Comparison of ENCODE assay signal across 8 mouse cellular contexts in the genomic region with DNA sequence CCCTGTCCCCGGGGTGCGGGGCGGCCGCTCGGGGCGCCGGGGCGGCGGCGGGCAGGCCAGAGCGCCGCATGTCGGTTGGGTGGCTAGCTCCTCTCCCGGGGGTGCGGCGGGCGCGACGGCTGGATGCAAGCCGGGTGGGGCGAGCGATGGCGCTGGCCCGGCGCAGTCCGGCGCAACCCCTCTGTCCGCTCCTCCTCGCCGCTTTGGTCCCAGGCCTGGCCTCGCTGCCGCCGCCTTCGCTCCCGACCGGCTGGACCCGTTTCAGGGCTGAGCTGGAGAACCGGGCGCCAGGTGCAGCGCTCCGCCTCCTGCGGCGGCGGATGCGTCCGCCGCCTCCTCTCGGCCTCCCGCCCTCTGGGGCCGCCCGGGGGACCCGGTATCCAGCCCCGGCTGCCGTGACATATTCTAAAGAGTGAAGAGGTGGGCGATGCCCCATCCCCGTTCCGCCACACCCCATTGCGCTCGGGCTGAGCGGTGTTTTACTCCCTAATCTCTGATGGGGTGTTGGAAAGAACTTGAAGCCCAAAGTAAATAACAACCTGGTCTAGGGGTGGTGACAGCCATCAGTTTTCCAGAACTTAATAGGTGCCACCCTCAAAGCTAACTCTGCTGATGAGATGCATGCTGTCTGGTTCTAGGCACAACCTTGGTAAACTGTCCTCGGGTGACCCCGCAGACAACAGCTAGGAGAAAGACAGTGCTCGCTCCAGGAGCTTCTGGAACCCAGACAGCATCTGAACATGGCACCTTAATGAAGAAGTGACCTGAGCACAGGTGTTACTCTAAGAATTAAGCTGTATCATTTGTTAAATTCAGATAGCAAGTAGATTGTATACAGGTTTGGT. TPM values are rescaled to one million over a fixed set of nuclear protein-coding genes. Genes with fewer than 3 reads are reported as not detected.
DNase-seq lines count a peak whose midpoint lies in the region; ATAC-seq and TF ChIP-seq lines count a peak whose summit lies in the region.

Mfsd6 (minus strand) TSS at position 407 of the 845 bp plus-strand sequence.

- H3K27me3 ChIP-seq in Patski: peaks cover 4% of the 10 kb centered on the region
- H3K27me3 ChIP-seq in hindbrain, embryonic 15.5 days: no peaks in the 10 kb centered on the region

- WGBS in hindbrain, embryonic 15.5 days: 2% methylated on average over 41 of the region's 63 CpGs

- no peaks in the 10 kb centered on the region for H3K9me3 ChIP-seq in hindbrain, embryonic 15.5 days

- peak within 1 kb of the TSS; percentile 92 for H3K9ac ChIP-seq in hindbrain, embryonic 15.5 days

- DNase-seq in Patski (ENCODE audit: low read depth, low spot score): no peak
- peak; percentile 81 to 88 for DNase-seq in cerebellum, postnatal 14 days
- DNase-seq in gastrocnemius, adult 2 months: peak; percentile 77
- DNase-seq in left cerebral cortex, adult 2 months (ENCODE audit: extremely low spot score in 1 of 2, low spot score in 2 of 2): peak; percentile 62 to 69
- DNase-seq in lung, postnatal 4 days: peak; percentile 61 to 72
- peak; percentile 66 for DNase-seq in retina, postnatal 1 day
- peak; percentile 78 for DNase-seq in thymus, postnatal 4 days

- H3K4me2 ChIP-seq in hindbrain, embryonic 15.5 days: peak within 1 kb of the TSS; percentile 78

- no peaks in the 10 kb centered on the region for H3K36me3 ChIP-seq in hindbrain, embryonic 15.5 days

- peak within 1 kb of the TSS; percentile 86 for H3K27ac ChIP-seq in gastrocnemius, adult 2 months
- H3K27ac ChIP-seq in hindbrain, embryonic 15.5 days (replicated peaks): peak within 1 kb of the TSS; percentile 96
- H3K27ac ChIP-seq in left cerebral cortex, adult 2 months: peak within 1 kb of the TSS; percentile 97

- in situ Hi-C loops in Patski (cut with MboI; ENCODE audit: low pct_unique_long_range_greater_than_20kb): no loop called here

- POLR2A ChIA-PET in Patski (lab: Charles Lee): interaction anchor here (0.6 kb wide), 1 partner anchor 833 kb away, joined by 4 read pairs; no protein-coding TSS in a partner anchor

- peak; percentile 78 for ATAC-seq in Patski
- peak; percentile 80 for ATAC-seq in hindbrain, embryonic 15.5 days (ENCODE audit: low FRiP score, low read depth)

- CTCF ChIA-PET in Patski (lab: Charles Lee): no interaction called here

- intact Hi-C loops in gastrocnemius, adult 2 months (cut with DNase I): loop anchor here (5.0 kb wide), 1 partner anchor 80 kb away; no protein-coding TSS in a partner anchor
- intact Hi-C loops in left cerebral cortex, adult 2 months (cut with DNase I): loop anchor here (2.0 to 5.0 kb wide), 2 partner anchors 64 to 75 kb away; no protein-coding TSS in a partner anchor

- H3K4me3 ChIP-seq in gastrocnemius, adult 2 months: peak within 1 kb of the TSS; percentile 88
- H3K4me3 ChIP-seq in hindbrain, embryonic 15.5 days: peak within 1 kb of the TSS; percentile 84
- H3K4me3 ChIP-seq in left cerebral cortex, adult 2 months: peak within 1 kb of the TSS; percentile 93

- peaks cover 17% of the 10 kb centered on the region; the same call in 1 of the 2 replicates for H3K4me1 ChIP-seq in hindbrain, embryonic 15.5 days (replicated peaks)

- TF ChIP-seq CTCF in Patski (IDR thresholded peaks at IDR 0.05): peak; percentile 14
- peak; percentile 6; the same call in 1 of the 2 replicates for TF ChIP-seq CTCF in gastrocnemius, adult 2 months (IDR thresholded peaks at IDR 0.05)
- no peak for TF ChIP-seq CTCF in left cerebral cortex, adult 2 months (IDR thresholded peaks at IDR 0.05)

RNA-seq across cellular contexts. Expression of gene Mfsd6, which starts in this region (rescaled TPM):
- 20.9 TPM for polyA plus RNA-seq in Patski (2021)
- 1 to 10 TPM; 5.9 to 7.3 TPM for total RNA-seq in gastrocnemius, adult 2 months (2021)
- 12.2 and 12.8 TPM in 2 replicates for polyA plus RNA-seq in hindbrain, embryonic 15.5 days (2015; fragmentation: Nextera tagmentation; extraction: Ambion mirVana)
- 10 to 100 TPM; 79.0 to 81.7 TPM for total RNA-seq in left cerebral cortex, adult 2 months (2021)

Comparison
In these comparisons a context has a peak if more than half of its experiments do, and no peak if none do; other contexts are left out.
1. RNA of gene Mfsd6 (total RNA-seq): 79.0 to 81.7 TPM in left cerebral cortex, adult 2 months; 5.9 to 7.3 TPM in gastrocnemius, adult 2 months; every median in the first group is over 4 times any median in the second.
2. Peak in every context shown above with its lines, with median percentiles within 50 percentile points of each other: H3K27ac ChIP-seq and H3K4me3 ChIP-seq.